Mouse (Mus musculus): ENCODE measurements around the gene Eif4a2. TPM values are rescaled to one million over a fixed set of nuclear protein-coding genes. Genes with fewer than 3 reads are reported as not detected.

Eif4a2 gene
- total and polyA plus RNA-seq, 3 experiments, result 128 to 385 (median 337) TPM

- 60% methylated on average over 2 of the region's 2 CpGs for WGBS
- Histone ChIP-seq H3K27ac (no peak overlapping the region), H3K4me3 (no peak overlapping the region), H3K9ac (ENCODE audit: low read depth, low read length) (no peak overlapping the region), H3K4me1 (ENCODE audit: control insufficient read depth, insufficient read depth, low read length) (peaks cover 3% of the 10 kb centered on the region), H3K36me3 (ENCODE audit: control insufficient read depth, insufficient read depth, low read length) (peaks cover 3% of the 10 kb centered on the region), H3K27me3 (ENCODE audit: control insufficient read depth, insufficient read depth, low read length) (no peaks in the 10 kb centered on the region), H3K79me2 (replicated peaks; ENCODE audit: control insufficient read depth, insufficient read depth, low read length) (peaks cover 5% of the 10 kb centered on the region)
- no peak for DNase-seq
- no peak for TF ChIP-seq EP300 (IDR thresholded peaks at IDR 0.05; ENCODE audit: insufficient read depth, low read depth, low read length)
- intact Hi-C loops (cut with DNase I), result no loop called here
Observed at GRCm38 (mm10) chr16:23103841-23104240, 3.4 kb upstream of the Eif4a2 start.

- H3K4me1 ChIP-seq (ENCODE audit: control insufficient read depth, insufficient read depth, low read length), result peaks cover 2% of the 10 kb centered on the region
- no peak overlapping the region for H3K9ac ChIP-seq (ENCODE audit: low read depth, low read length)
- no peak overlapping the region for H3K4me3 ChIP-seq
- intact Hi-C loops (cut with DNase I), result loop anchor here (5.0 kb wide), 1 partner anchor 249 kb away; the partner anchor contains the start of genes Dnajb11 and Tbccd1
- 77% methylated on average over 7 of the region's 7 CpGs for WGBS
- peaks cover 7% of the 10 kb centered on the region for H3K79me2 ChIP-seq (replicated peaks; ENCODE audit: control insufficient read depth, insufficient read depth, low read length)
- no peak overlapping the region for H3K27ac ChIP-seq
- H3K36me3 ChIP-seq (ENCODE audit: control insufficient read depth, insufficient read depth, low read length), result peaks cover 24% of the 10 kb centered on the region
- H3K27me3 ChIP-seq (ENCODE audit: control insufficient read depth, insufficient read depth, low read length), result no peaks in the 10 kb centered on the region
- DNase-seq, result no peak
- no peak for TF ChIP-seq CTCF (IDR thresholded peaks at IDR 0.05)
- TF ChIP-seq POLR2A (IDR thresholded peaks at IDR 0.05; ENCODE audit: insufficient read depth, low read depth, low read length), result no peak
- no peak for TF ChIP-seq EP300 (IDR thresholded peaks at IDR 0.05; ENCODE audit: insufficient read depth, low read depth, low read length)
Observed at GRCm38 (mm10) chr16:23106121-23106520, 1.1 kb upstream of the Eif4a2 start.

- Histone ChIP-seq H3K4me1 (ENCODE audit: control insufficient read depth, insufficient read depth, low read length) (peaks cover 2% of the 10 kb centered on the region), H3K27ac (peak overlapping the region; percentile 100), H3K79me2 (replicated peaks; ENCODE audit: control insufficient read depth, insufficient read depth, low read length) (peaks cover 7% of the 10 kb centered on the region), H3K36me3 (ENCODE audit: control insufficient read depth, insufficient read depth, low read length) (peaks cover 42% of the 10 kb centered on the region), H3K27me3 (ENCODE audit: control insufficient read depth, insufficient read depth, low read length) (no peaks in the 10 kb centered on the region), H3K9ac (ENCODE audit: low read depth, low read length) (peak overlapping the region; percentile 98), H3K4me3 (peak overlapping the region; percentile 97)
- under 1% methylated on average over 52 of the region's 52 CpGs for WGBS
- peak; percentile 7; the same call in 1 of the 2 replicates for TF ChIP-seq EP300 (IDR thresholded peaks at IDR 0.05; ENCODE audit: insufficient read depth, low read depth, low read length)
- no peak for TF ChIP-seq CTCF (IDR thresholded peaks at IDR 0.05)
- peak; percentile 58; the same call in 1 of the 2 replicates for TF ChIP-seq POLR2A (IDR thresholded peaks at IDR 0.05; ENCODE audit: insufficient read depth, low read depth, low read length)
- intact Hi-C loops (cut with DNase I), result loop anchor here (1.0 to 5.0 kb wide), 2 partner anchors 19 to 251 kb away; partner anchors contain the start of genes Dnajb11, Rfc4 and Tbccd1
- peak; percentile 88 to 89 for DNase-seq
Observed at GRCm38 (mm10) chr16:23107946-23108759, 909 bp downstream of the Eif4a2 start.

GRCm38 (mm10) chr16:23108943-23109342, 1.7 kb downstream of the Eif4a2 start:
- intact Hi-C loops (cut with DNase I), result loop anchor here (5.0 kb wide), 1 partner anchor 252 kb away; the partner anchor contains the start of genes Dnajb11 and Tbccd1
- H3K9ac ChIP-seq (ENCODE audit: low read depth, low read length), result 0 out of 2 replicates have a peak overlapping the region, but pooled peaks have one; percentile 48
- H3K79me2 ChIP-seq (replicated peaks; ENCODE audit: control insufficient read depth, insufficient read depth, low read length), result peaks cover 7% of the 10 kb centered on the region
- H3K27me3 ChIP-seq (ENCODE audit: control insufficient read depth, insufficient read depth, low read length), result no peaks in the 10 kb centered on the region
- peak overlapping the region; percentile 97 for H3K4me3 ChIP-seq
- TF ChIP-seq CTCF (IDR thresholded peaks at IDR 0.05) (no peak), POLR2A (IDR thresholded peaks at IDR 0.05; ENCODE audit: insufficient read depth, low read depth, low read length) (no peak), EP300 (IDR thresholded peaks at IDR 0.05; ENCODE audit: insufficient read depth, low read depth, low read length) (no peak)
- under 1% methylated on average over 5 of the region's 5 CpGs for WGBS
- peaks cover 44% of the 10 kb centered on the region for H3K36me3 ChIP-seq (ENCODE audit: control insufficient read depth, insufficient read depth, low read length)
- H3K4me1 ChIP-seq (ENCODE audit: control insufficient read depth, insufficient read depth, low read length), result peaks cover 2% of the 10 kb centered on the region
- peak overlapping the region; percentile 100 for H3K27ac ChIP-seq
- DNase-seq, result no peak

- TF ChIP-seq EP300 (IDR thresholded peaks at IDR 0.05; ENCODE audit: insufficient read depth, low read depth, low read length) (no peak), POLR2A (IDR thresholded peaks at IDR 0.05; ENCODE audit: insufficient read depth, low read depth, low read length) (no peak), CTCF (IDR thresholded peaks at IDR 0.05) (no peak)
- peak overlapping the region; percentile 97 for H3K4me3 ChIP-seq
- DNase-seq, result no peak
- no peaks in the 10 kb centered on the region for H3K27me3 ChIP-seq (ENCODE audit: control insufficient read depth, insufficient read depth, low read length)
- no peak overlapping the region for H3K27ac ChIP-seq
- intact Hi-C loops (cut with DNase I), result loop anchor here (5.0 kb wide), 1 partner anchor 252 kb away; the partner anchor contains the start of genes Dnajb11 and Tbccd1
- WGBS, result 22% methylated on average over 5 of the region's 5 CpGs
- H3K4me1 ChIP-seq (ENCODE audit: control insufficient read depth, insufficient read depth, low read length), result peaks cover 2% of the 10 kb centered on the region
- H3K79me2 ChIP-seq (replicated peaks; ENCODE audit: control insufficient read depth, insufficient read depth, low read length), result peaks cover 7% of the 10 kb centered on the region
- peaks cover 51% of the 10 kb centered on the region for H3K36me3 ChIP-seq (ENCODE audit: control insufficient read depth, insufficient read depth, low read length)
- no peak overlapping the region for H3K9ac ChIP-seq (ENCODE audit: low read depth, low read length)
Observed at GRCm38 (mm10) chr16:23109350-23110280, 2.4 kb downstream of the Eif4a2 start.
